Mouse (Mus musculus): ENCODE results near the gene Lhfpl5.

DNA sequence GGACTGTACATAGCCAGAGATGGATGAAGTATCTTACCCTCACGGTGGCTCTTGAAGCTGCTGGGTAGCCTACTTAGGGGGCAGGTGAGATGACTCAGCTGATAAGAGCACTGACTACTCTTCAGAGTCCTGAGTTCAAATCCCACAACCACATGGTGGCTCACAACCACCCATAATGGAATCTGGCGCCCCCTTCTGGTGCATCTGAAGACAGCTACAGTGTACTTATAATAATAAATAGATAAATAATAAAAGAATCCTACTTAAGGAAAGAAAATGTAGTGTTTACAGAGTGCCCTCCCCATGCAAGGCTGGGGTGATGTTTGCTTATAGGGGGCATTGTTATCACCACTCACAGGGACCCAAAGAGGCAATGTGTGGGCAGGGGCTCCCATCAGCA is 5.6 kb downstream of the Lhfpl5 start:
- TF ChIP-seq MAX (IDR thresholded peaks at IDR 0.05; ENCODE audit: low read depth) (no peak), MYOD1 (IDR thresholded peaks at IDR 0.05; ENCODE audit: control insufficient read depth in 1 of 3, insufficient read length in 2 of 3, low read depth in 2 of 3) (no peak), USF1 (IDR thresholded peaks at IDR 0.05; ENCODE audit: low read depth) (no peak), REST (IDR thresholded peaks at IDR 0.05; ENCODE audit: insufficient read depth, insufficient read length) (no peak), MYOG (IDR thresholded peaks at IDR 0.05; ENCODE audit: control insufficient read depth in 1 of 3, insufficient read depth in 1 of 3, insufficient read length in 2 of 3, low read depth in 2 of 3) (no peak), POLR2A (IDR thresholded peaks at IDR 0.05; ENCODE audit: insufficient read length, low read depth) (no peak), SRF (IDR thresholded peaks at IDR 0.05; ENCODE audit: control insufficient read depth, insufficient read length, low read depth) (no peak), E2F4 (IDR thresholded peaks at IDR 0.05; ENCODE audit: insufficient read depth) (no peak), CEBPB (IDR thresholded peaks at IDR 0.05; ENCODE audit: insufficient read depth, poor library complexity, severe bottlenecking) (no peak), TCF12 (IDR thresholded peaks at IDR 0.05; ENCODE audit: insufficient read depth, poor library complexity, severe bottlenecking) (no peak)

Measured in myocyte (in vitro differentiated cells).